Mouse (Mus musculus): ENCODE data around the gene Milr1. TPM values are rescaled to one million over a fixed set of nuclear protein-coding genes. Genes with fewer than 3 reads are reported as not detected.

Milr1 gene
- polyA plus RNA-seq, 1 experiment, result 0.77 TPM

GRCm38 (mm10) chr11:106815331-106815730 lies 64.3 kb downstream of the Milr1 start:
- Histone ChIP-seq H3K27ac (ENCODE audit: insufficient read depth, low read depth, low read length) (no peak overlapping the region), H3K27me3 (ENCODE audit: control insufficient read depth, insufficient read depth, low read length) (no peaks in the 10 kb centered on the region), H3K4me1 (ENCODE audit: control insufficient read depth, insufficient read depth, insufficient read length, low read length) (no peaks in the 10 kb centered on the region; the same call in 1 of the 2 replicates), H3K36me3 (ENCODE audit: control insufficient read depth, insufficient read depth, low read length) (peaks cover 54% of the 10 kb centered on the region), H3K4me3 (ENCODE audit: low read depth, low read length) (no peak overlapping the region)
- 94% methylated on average over 2 of the region's 2 CpGs for WGBS
- no peak for TF ChIP-seq CTCF (IDR thresholded peaks at IDR 0.05; ENCODE audit: extremely low read depth, insufficient read length, insufficient replicate concordance, low read depth, low read length)
- TF ChIP-seq POLR2A (IDR thresholded peaks at IDR 0.05; ENCODE audit: low read depth, low read length), result no peak

GRCm38 (mm10) chr11:106815761-106816160 lies 64.7 kb downstream of the Milr1 start:
- 88% methylated on average over 2 of the region's 2 CpGs for WGBS
- H3K27me3 ChIP-seq (ENCODE audit: control insufficient read depth, insufficient read depth, low read length), result no peaks in the 10 kb centered on the region
- TF ChIP-seq CTCF (IDR thresholded peaks at IDR 0.05; ENCODE audit: extremely low read depth, insufficient read length, insufficient replicate concordance, low read depth, low read length), result no peak
- no peak for TF ChIP-seq POLR2A (IDR thresholded peaks at IDR 0.05; ENCODE audit: low read depth, low read length)
- H3K4me3 ChIP-seq (ENCODE audit: low read depth, low read length), result no peak overlapping the region
- H3K27ac ChIP-seq (ENCODE audit: insufficient read depth, low read depth, low read length), result no peak overlapping the region
- peaks cover 54% of the 10 kb centered on the region for H3K36me3 ChIP-seq (ENCODE audit: control insufficient read depth, insufficient read depth, low read length)
- H3K4me1 ChIP-seq (ENCODE audit: control insufficient read depth, insufficient read depth, insufficient read length, low read length), result no peaks in the 10 kb centered on the region; the same call in 1 of the 2 replicates

- peaks cover 56% of the 10 kb centered on the region for H3K36me3 ChIP-seq (ENCODE audit: control insufficient read depth, insufficient read depth, low read length)
- H3K4me1 ChIP-seq (ENCODE audit: control insufficient read depth, insufficient read depth, insufficient read length, low read length), result no peaks in the 10 kb centered on the region; the same call in 1 of the 2 replicates
- WGBS, result 85% methylated on average over 7 of the region's 7 CpGs
- TF ChIP-seq CTCF (IDR thresholded peaks at IDR 0.05; ENCODE audit: extremely low read depth, insufficient read length, insufficient replicate concordance, low read depth, low read length) (no peak), POLR2A (IDR thresholded peaks at IDR 0.05; ENCODE audit: low read depth, low read length) (no peak)
- no peak overlapping the region for H3K27ac ChIP-seq (ENCODE audit: insufficient read depth, low read depth, low read length)
- H3K27me3 ChIP-seq (ENCODE audit: control insufficient read depth, insufficient read depth, low read length), result no peaks in the 10 kb centered on the region
- no peak overlapping the region for H3K4me3 ChIP-seq (ENCODE audit: low read depth, low read length)
These were observed 65.3 kb downstream of the Milr1 start for GRCm38 (mm10) chr11:106816316-106816715.

GRCm38 (mm10) chr11:106817156-106817555 lies 66.1 kb downstream of the Milr1 start:
- H3K4me3 ChIP-seq (ENCODE audit: low read depth, low read length), result no peak overlapping the region
- H3K36me3 ChIP-seq (ENCODE audit: control insufficient read depth, insufficient read depth, low read length), result peaks cover 54% of the 10 kb centered on the region
- H3K27ac ChIP-seq (ENCODE audit: insufficient read depth, low read depth, low read length), result no peak overlapping the region
- TF ChIP-seq CTCF (IDR thresholded peaks at IDR 0.05; ENCODE audit: extremely low read depth, insufficient read length, insufficient replicate concordance, low read depth, low read length), result no peak
- TF ChIP-seq POLR2A (IDR thresholded peaks at IDR 0.05; ENCODE audit: low read depth, low read length), result no peak
- WGBS, result 95% methylated on average over 3 of the region's 3 CpGs
- H3K27me3 ChIP-seq (ENCODE audit: control insufficient read depth, insufficient read depth, low read length), result no peaks in the 10 kb centered on the region
- no peaks in the 10 kb centered on the region; the same call in 1 of the 2 replicates for H3K4me1 ChIP-seq (ENCODE audit: control insufficient read depth, insufficient read depth, insufficient read length, low read length)

GRCm38 (mm10) chr11:106817808-106818207 lies 66.8 kb downstream of the Milr1 start:
- H3K27me3 ChIP-seq (ENCODE audit: control insufficient read depth, insufficient read depth, low read length), result no peaks in the 10 kb centered on the region
- H3K4me1 ChIP-seq (ENCODE audit: control insufficient read depth, insufficient read depth, insufficient read length, low read length), result no peaks in the 10 kb centered on the region; the same call in 1 of the 2 replicates
- H3K4me3 ChIP-seq (ENCODE audit: low read depth, low read length), result no peak overlapping the region
- WGBS, result 81% methylated on average over 6 of the region's 6 CpGs
- no peak overlapping the region for H3K27ac ChIP-seq (ENCODE audit: insufficient read depth, low read depth, low read length)
- peaks cover 58% of the 10 kb centered on the region for H3K36me3 ChIP-seq (ENCODE audit: control insufficient read depth, insufficient read depth, low read length)
- no peak for TF ChIP-seq CTCF (IDR thresholded peaks at IDR 0.05; ENCODE audit: extremely low read depth, insufficient read length, insufficient replicate concordance, low read depth, low read length)
- TF ChIP-seq POLR2A (IDR thresholded peaks at IDR 0.05; ENCODE audit: low read depth, low read length), result no peak

GRCm38 (mm10) chr11:106818341-106818740 lies 67.3 kb downstream of the Milr1 start:
- Histone ChIP-seq H3K27ac (ENCODE audit: insufficient read depth, low read depth, low read length) (no peak overlapping the region), H3K27me3 (ENCODE audit: control insufficient read depth, insufficient read depth, low read length) (no peaks in the 10 kb centered on the region), H3K36me3 (ENCODE audit: control insufficient read depth, insufficient read depth, low read length) (peaks cover 59% of the 10 kb centered on the region), H3K4me1 (ENCODE audit: control insufficient read depth, insufficient read depth, insufficient read length, low read length) (no peaks in the 10 kb centered on the region; the same call in 1 of the 2 replicates), H3K4me3 (ENCODE audit: low read depth, low read length) (no peak overlapping the region)
- TF ChIP-seq CTCF (IDR thresholded peaks at IDR 0.05; ENCODE audit: extremely low read depth, insufficient read length, insufficient replicate concordance, low read depth, low read length) (no peak), POLR2A (IDR thresholded peaks at IDR 0.05; ENCODE audit: low read depth, low read length) (no peak)
- WGBS, result 20% methylated on average over 9 of the region's 9 CpGs

Other genes starting within 250 kb of the Milr1 start
- 7.9 and 9.7 TPM in 2 replicates for gene Tex2, start 137.8 kb upstream of the Milr1 start, polyA plus RNA-seq (2012; rRNA removed)
- 6.3 and 10.7 TPM in 2 replicates for gene Pecam1, start 598 bp upstream of the Milr1 start, polyA plus RNA-seq (2012; rRNA removed)
- gene Polg2, start 28.3 kb downstream of the Milr1 start, polyA plus RNA-seq (2012; rRNA removed), result 4.4 and 11.0 TPM in 2 replicates
- 247 and 493 TPM in 2 replicates for gene Ddx5, start 38.0 kb downstream of the Milr1 start, polyA plus RNA-seq (2012; rRNA removed)
- 0.37 and 0.95 TPM in 2 replicates for gene Cep95, start 38.0 kb downstream of the Milr1 start, polyA plus RNA-seq (2012; rRNA removed)
- gene Smurf2, start 169.5 kb downstream of the Milr1 start, polyA plus RNA-seq (2012; rRNA removed), result 3.0 and 5.9 TPM in 2 replicates
- gene Kpna2, start 248.3 kb downstream of the Milr1 start, polyA plus RNA-seq (2012; rRNA removed), result 11.9 and 15.2 TPM in 2 replicates

Data from small intestine, adult 2 months (tissue).